Mouse (Mus musculus): ENCODE data around the gene Per1.

GRCm38 (mm10) chr11:69118765-69119164 is 23.7 kb downstream of the Per1 start:
- no peak for TF ChIP-seq POLR2A (IDR thresholded peaks at IDR 0.05; ENCODE audit: extremely low read depth, insufficient read depth, low read length)
- TF ChIP-seq CTCF (IDR thresholded peaks at IDR 0.05; ENCODE audit: extremely low read depth, insufficient read depth, low read length) = no peak
